Mouse (Mus musculus) hindbrain, embryonic 14.5 days (tissue): ENCODE results near the gene Timm44. TPM values are rescaled to one million over a fixed set of nuclear protein-coding genes. Genes with fewer than 3 reads are reported as not detected.

ENCODE experiments used
- ATAC-seq: fragments of 200-750 bp; cut with Nextera tagmentation; 2 replicates; pipeline ENCODE4 v1.8.0; 2017; ENCODE audit warnings: moderate number of reproducible peaks, mild to moderate bottlenecking, moderate TSS enrichment, moderate library complexity; ENCODE audit not compliant: low FRiP score
- DNase-seq: peaks from one replicate; pipeline ENCODE4 v3.0.0-alpha.2; 2015; ENCODE audit warnings: low spot score
- H3K27ac ChIP-seq: fragments of 300-500 bp; sonication (generic); 2 replicates; pipeline ENCODE4 v1.5.1; 2014; ENCODE audit warnings: mild to moderate bottlenecking, moderate library complexity
- H3K27me3 ChIP-seq: fragments of 300-500 bp; sonication (generic); 2 replicates; pipeline ENCODE4 v1.6.1; 2014; ENCODE audit warnings: mild to moderate bottlenecking, low read length, mixed read lengths; ENCODE audit not compliant: control insufficient read depth, insufficient read depth
- H3K36me3 ChIP-seq: fragments of 300-500 bp; sonication (generic); replicated peaks from 2 replicates; pipeline ENCODE4 v1.6.1; 2014; ENCODE audit not compliant: control insufficient read depth, insufficient read depth
- H3K4me1 ChIP-seq: fragments of 300-500 bp; sonication (generic); replicated peaks from 2 replicates; pipeline ENCODE4 v1.6.1; 2014; ENCODE audit warnings: antibody characterized with exemption, low read length, mixed read lengths; ENCODE audit not compliant: control insufficient read depth, insufficient read depth
- H3K4me2 ChIP-seq: fragments of 300-500 bp; sonication (generic); replicated peaks from 2 replicates; pipeline ENCODE4 v1.6.1; 2014; ENCODE audit warnings: mild to moderate bottlenecking, moderate library complexity
- H3K4me3 ChIP-seq: fragments of 300-500 bp; sonication (generic); replicated peaks from 2 replicates; pipeline ENCODE4 v1.5.1; 2014; ENCODE audit warnings: mild to moderate bottlenecking, low read length
- H3K9ac ChIP-seq: fragments of 300-500 bp; sonication (generic); 2 replicates; pipeline ENCODE4 v1.6.1; 2014
- H3K9me3 ChIP-seq: fragments of 300-500 bp; sonication (generic); 2 replicates; pipeline ENCODE4 v1.6.1; 2016; ENCODE audit warnings: low read length; ENCODE audit not compliant: control insufficient read depth
- WGBS: fragments of 180-500 bp; shearing (Covaris S2); extraction: QIAGEN DNeasy Blood & Tissue Kit; methylation state at CpG from one replicate; pipeline ENCODE4 v1.1.7; 2014; 5-methylcytosine and 5-hydroxymethylcytosine counted together
- polyA plus RNA-seq: library from polyadenylated mRNA; unstranded; fragments of >200 nt; fragmentation: Nextera tagmentation; extraction: Ambion mirVana; gene quantifications from 2 replicates; pipeline ENCODE4 v1.2.1, GENCODE M21; 2014

Gene Timm44
- polyA plus RNA-seq, 1 experiment from 2014 or later: 49.1 TPM

- H3K4me1 ChIP-seq: no peaks in the 10 kb centered on the region
- no peak overlapping the region for H3K4me3 ChIP-seq
- DNase-seq (no peak), ATAC-seq (no peak)
- no peak overlapping the region for H3K27ac ChIP-seq
- WGBS: 74% methylated on average over 5 of the region's 5 CpGs
- peaks cover 23% of the 10 kb centered on the region for H3K27me3 ChIP-seq
- H3K9me3 ChIP-seq: no peaks in the 10 kb centered on the region
- no peak overlapping the region for H3K4me2 ChIP-seq
- no peak overlapping the region for H3K9ac ChIP-seq
- no peaks in the 10 kb centered on the region for H3K36me3 ChIP-seq
These were observed 45.9 kb downstream of the Timm44 start for GRCm38 (mm10) chr8:4229784-4230183.

GRCm38 (mm10) chr8:4227919-4228318 is 47.8 kb downstream of the Timm44 start:
- no peaks in the 10 kb centered on the region for H3K9me3 ChIP-seq
- H3K27me3 ChIP-seq: peaks cover 23% of the 10 kb centered on the region
- no peaks in the 10 kb centered on the region for H3K4me1 ChIP-seq
- H3K9ac ChIP-seq: no peak overlapping the region
- 94% methylated on average over 4 of the region's 4 CpGs for WGBS
- DNase-seq: no peak
- no peak overlapping the region for H3K4me2 ChIP-seq
- no peak overlapping the region for H3K4me3 ChIP-seq
- no peak overlapping the region for H3K27ac ChIP-seq
- H3K36me3 ChIP-seq: no peaks in the 10 kb centered on the region
- no peak for ATAC-seq

DNA sequence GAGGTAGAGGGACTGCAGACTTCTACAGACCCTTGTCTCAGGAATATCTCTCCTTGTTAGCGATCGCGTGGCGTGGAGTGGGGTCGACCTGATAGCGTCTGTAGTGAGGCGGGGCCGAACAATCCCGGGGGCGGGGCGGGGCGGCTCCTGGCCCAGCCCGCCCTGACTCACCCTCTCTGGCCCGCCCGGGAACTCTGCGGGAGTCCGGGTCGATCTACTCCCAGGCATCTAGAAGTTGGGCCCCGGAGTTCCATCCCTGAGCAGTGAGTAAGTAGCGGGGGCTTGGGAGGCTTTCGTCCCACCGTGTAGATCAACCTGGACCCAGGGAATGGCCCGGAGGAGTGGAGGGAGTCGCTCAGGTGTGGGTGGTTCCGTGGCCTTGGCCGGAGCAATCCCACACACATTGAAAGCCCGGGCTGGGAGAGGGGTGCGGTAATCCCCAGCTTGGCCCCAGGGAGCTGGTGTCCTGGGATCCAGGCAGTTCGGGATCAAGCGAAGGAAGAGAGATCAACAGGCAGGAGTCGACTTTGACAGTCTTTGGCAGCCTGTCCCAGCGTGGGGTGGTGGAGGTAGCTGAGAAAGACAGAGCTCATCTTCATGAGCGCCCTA is 48.9 kb downstream of the Timm44 start, which contains the start of gene Lrrc8e:
Gene Lrrc8e, plus strand, starts transcription at position 89 of the 609 bp plus-strand sequence.
- H3K9me3 ChIP-seq: no peaks in the 10 kb centered on the region
- H3K27me3 ChIP-seq: peaks cover 23% of the 10 kb centered on the region
- H3K4me1 ChIP-seq: no peaks in the 10 kb centered on the region
- no peak within 1 kb of the TSS for H3K27ac ChIP-seq
- H3K4me3 ChIP-seq: peak within 1 kb of the TSS; percentile 12; the same call in 1 of the 2 replicates
- WGBS: 3% methylated on average over 32 of the region's 33 CpGs
- DNase-seq (no peak), ATAC-seq (no peak)
- no peaks in the 10 kb centered on the region for H3K36me3 ChIP-seq
- H3K4me2 ChIP-seq: peak within 1 kb of the TSS; percentile 28
- H3K9ac ChIP-seq: no peak within 1 kb of the TSS

DNA sequence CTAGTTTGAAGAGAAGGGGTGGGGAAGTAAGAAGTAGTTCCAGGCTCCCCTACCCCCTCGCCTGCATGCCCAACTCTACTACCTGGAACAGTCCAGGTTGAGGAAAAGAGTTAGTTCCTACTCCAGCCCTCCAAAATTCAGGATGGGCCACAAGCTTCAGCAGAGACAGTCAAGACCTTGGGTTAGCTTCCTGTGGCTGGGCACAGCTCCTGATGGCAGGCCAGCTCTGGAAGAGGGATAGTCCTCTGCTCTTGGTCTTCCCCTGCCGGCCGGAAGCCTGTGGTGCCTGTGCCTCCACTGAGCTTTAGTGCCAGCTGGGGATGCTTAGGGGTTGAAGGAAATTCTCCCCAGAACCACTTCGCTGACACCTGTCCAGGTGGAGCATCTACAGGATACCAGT is 49.4 kb downstream of the Timm44 start:
- Histone ChIP-seq H3K4me1 (no peaks in the 10 kb centered on the region), H3K36me3 (no peaks in the 10 kb centered on the region), H3K27me3 (peaks cover 23% of the 10 kb centered on the region), H3K4me2 (peak overlapping the region; percentile 28; the same call in 1 of the 2 replicates), H3K9me3 (no peaks in the 10 kb centered on the region), H3K27ac (no peak overlapping the region), H3K4me3 (no peak overlapping the region), H3K9ac (no peak overlapping the region)
- WGBS: 34% methylated on average over 4 of the region's 4 CpGs
- DNase-seq (no peak), ATAC-seq (no peak)

GRCm38 (mm10) chr8:4222059-4222458 is 53.7 kb downstream of the Timm44 start:
- no peak overlapping the region for H3K27ac ChIP-seq
- no peak overlapping the region for H3K9ac ChIP-seq
- no peak for ATAC-seq
- H3K4me1 ChIP-seq: no peaks in the 10 kb centered on the region
- H3K9me3 ChIP-seq: no peaks in the 10 kb centered on the region
- H3K27me3 ChIP-seq: peaks cover 11% of the 10 kb centered on the region
- no peak overlapping the region for H3K4me2 ChIP-seq
- H3K4me3 ChIP-seq: no peak overlapping the region
- H3K36me3 ChIP-seq: no peaks in the 10 kb centered on the region
- no peak for DNase-seq

DNA sequence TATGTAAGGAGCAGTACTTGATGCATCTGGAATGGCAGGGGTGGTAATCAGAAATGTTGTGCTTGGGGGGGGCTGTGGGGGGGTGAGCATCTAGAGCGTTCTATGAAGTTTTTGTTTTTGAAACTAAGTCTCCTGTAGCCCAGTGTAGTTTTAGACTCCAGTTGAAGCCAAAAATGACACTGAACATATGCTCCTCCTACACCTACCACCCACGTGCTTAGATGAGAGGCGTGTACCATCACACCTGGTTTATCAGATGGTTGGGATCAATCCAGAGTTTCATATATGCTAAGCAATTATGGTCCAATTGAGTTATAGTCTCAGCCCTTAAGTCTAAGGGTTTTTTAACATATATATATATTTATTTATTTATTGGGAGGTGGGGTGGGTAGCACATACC is 56.1 kb downstream of the Timm44 start:
- ATAC-seq (no peak), DNase-seq (no peak)
- H3K4me3 ChIP-seq: no peak overlapping the region
- H3K4me1 ChIP-seq: peaks cover 15% of the 10 kb centered on the region
- H3K27ac ChIP-seq: no peak overlapping the region
- H3K9ac ChIP-seq: no peak overlapping the region
- 85% methylated on average over 3 of the region's 3 CpGs for WGBS
- H3K27me3 ChIP-seq: no peaks in the 10 kb centered on the region
- H3K36me3 ChIP-seq: peaks cover 13% of the 10 kb centered on the region
- H3K4me2 ChIP-seq: no peak overlapping the region
- H3K9me3 ChIP-seq: no peaks in the 10 kb centered on the region

GRCm38 (mm10) chr8:4216791-4217621 is 58.7 kb downstream of the Timm44 start, which contains the start of gene Prr36:
Gene Prr36, minus strand, starts transcription at chr8:4217459.
- Histone ChIP-seq H3K9ac (peak within 1 kb of the TSS; percentile 95), H3K9me3 (no peaks in the 10 kb centered on the region), H3K27me3 (no peaks in the 10 kb centered on the region), H3K4me3 (peak within 1 kb of the TSS; percentile 81), H3K27ac (peak within 1 kb of the TSS; percentile 98), H3K4me1 (peaks cover 35% of the 10 kb centered on the region), H3K4me2 (peak within 1 kb of the TSS; percentile 97), H3K36me3 (peaks cover 18% of the 10 kb centered on the region)
- ATAC-seq (peak; percentile 91), DNase-seq (peak; percentile 85)
- under 1% methylated on average over 44 of the region's 44 CpGs for WGBS

- H3K4me1 ChIP-seq: peaks cover 35% of the 10 kb centered on the region
- H3K36me3 ChIP-seq: peaks cover 22% of the 10 kb centered on the region
- DNase-seq: no peak
- no peaks in the 10 kb centered on the region for H3K9me3 ChIP-seq
- H3K27ac ChIP-seq: peak overlapping the region; percentile 98
- H3K4me2 ChIP-seq: peak overlapping the region; percentile 97
- peak overlapping the region; percentile 81 for H3K4me3 ChIP-seq
- 4% methylated on average over 18 of the region's 18 CpGs for WGBS
- ATAC-seq: peak; percentile 15
- H3K9ac ChIP-seq: peak overlapping the region; percentile 95
- H3K27me3 ChIP-seq: no peaks in the 10 kb centered on the region
These were observed 59.4 kb downstream of the Timm44 start for GRCm38 (mm10) chr8:4216296-4216695.
